28 mouse cellular contexts compared by ENCODE assay signal in the genomic region with DNA sequence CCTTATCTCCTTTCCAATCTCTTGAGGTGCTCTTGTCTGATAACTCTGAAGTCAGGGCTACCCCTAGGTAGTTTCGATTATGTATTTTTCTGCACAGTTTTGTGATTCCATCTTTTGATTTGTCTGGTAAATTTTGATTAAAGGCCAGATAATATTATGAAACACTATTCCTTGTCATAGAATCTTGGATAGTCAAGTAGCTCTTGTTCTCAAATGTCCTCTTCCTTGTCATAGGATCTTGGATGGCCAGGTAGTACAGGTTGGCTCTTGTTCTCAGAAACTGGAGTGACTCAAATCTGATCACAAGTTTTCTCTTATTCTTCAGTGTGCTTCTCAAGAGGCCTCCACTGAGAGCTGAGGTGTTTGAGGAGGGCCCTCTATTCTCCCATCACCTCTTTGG. TPM values are rescaled to one million over a fixed set of nuclear protein-coding genes. Genes with fewer than 3 reads are reported as not detected.
DNase-seq lines count a peak whose midpoint lies in the region; ATAC-seq and TF ChIP-seq lines count a peak whose summit lies in the region.
"Had no signal": no experiment of that assay in that cellular context is flagged by ENCODE, and none has a peak within 500 bp of the region (broad histone marks: within the 10 kb centered on the region; RNA-seq: fewer than 3 reads in every experiment).

No protein-coding gene starts in this region.

- DNase-seq in embryonic facial prominence, embryonic 14.5 days (ENCODE audit: low spot score): no peak
- DNase-seq in embryonic facial prominence, embryonic 10.5 days (ENCODE audit: low spot score): no peak
- DNase-seq in lung, embryonic 14.5 days: no peak
- no peak for DNase-seq in lung, postnatal 36 days
- DNase-seq in lung, postnatal 0 days (ENCODE audit: low spot score): peak; percentile 51
- DNase-seq in lung, postnatal 4 days: no peak
- no peak for DNase-seq in kidney, adult 11 months
- DNase-seq: adrenal gland, adult 8-10 months; adrenal gland, postnatal 25 days; cerebellum, adult 11-12 months; cerebellum, adult 8-10 months; cerebellum, postnatal 10 days; cerebellum, postnatal 36 days; embryo, embryonic 11 days; gastrocnemius, postnatal 25 days; heart, adult 2 months; heart, postnatal 14 days; heart, postnatal 4 days had no signal

- no peak for ATAC-seq in embryonic facial prominence, embryonic 14.5 days (ENCODE audit: low read depth)
- ATAC-seq in lung, embryonic 14.5 days (ENCODE audit: insufficient read depth): no peak
- no peak for ATAC-seq in lung, postnatal 0 days
- ATAC-seq in stomach, embryonic 16.5 days (ENCODE audit: insufficient read depth, low FRiP score): no peak
- ATAC-seq: activated CD4-positive, CD25-positive, alpha-beta regulatory T cell, adult 4 months; forebrain, embryonic 15.5 days had no signal

- H3K4me3 ChIP-seq in embryonic facial prominence, embryonic 14.5 days (ENCODE audit: low read depth, low read length): no peak overlapping the region
- no peak overlapping the region for H3K4me3 ChIP-seq in embryonic facial prominence, embryonic 10.5 days
- H3K4me3 ChIP-seq in lung, embryonic 14.5 days (ENCODE audit: low read depth, low read length): no peak overlapping the region
- no peak overlapping the region for H3K4me3 ChIP-seq in lung, postnatal 0 days (ENCODE audit: low read depth, low read length)
- H3K4me3 ChIP-seq in stomach, embryonic 16.5 days (replicated peaks; ENCODE audit: low read length): no peak overlapping the region
- H3K4me3 ChIP-seq: erythroblast, embryonic 14.5 days; forebrain, embryonic 12.5 days; forebrain, embryonic 15.5 days; heart, adult 2 months; heart, embryonic 10.5 days; heart, embryonic 13.5 days had no signal

- H3K27ac ChIP-seq in embryonic facial prominence, embryonic 14.5 days (replicated peaks; ENCODE audit: low read depth, low read length): 0 out of 2 replicates have a peak overlapping the region, but pooled peaks have one; percentile 28
- no peak overlapping the region for H3K27ac ChIP-seq in embryonic facial prominence, embryonic 10.5 days (replicated peaks)
- H3K27ac ChIP-seq in lung, embryonic 14.5 days (ENCODE audit: low read depth): 0 out of 2 replicates have a peak overlapping the region, but pooled peaks have one; percentile 16
- H3K27ac ChIP-seq in lung, postnatal 0 days (ENCODE audit: low read length): peak overlapping the region; percentile 55
- H3K27ac ChIP-seq in stomach, embryonic 16.5 days (ENCODE audit: low read length): 0 out of 2 replicates have a peak overlapping the region, but pooled peaks have one; percentile 8
- H3K27ac ChIP-seq: forebrain, embryonic 12.5 days; forebrain, embryonic 15.5 days; heart, adult 2 months; heart, embryonic 10.5 days; heart, embryonic 13.5 days; hindbrain, embryonic 14.5 days had no signal

- WGBS in embryonic facial prominence, embryonic 14.5 days: 89% methylated on average over 1 of the region's 1 CpGs
- WGBS in embryonic facial prominence, embryonic 10.5 days: 93% methylated on average over 1 of the region's 1 CpGs
- WGBS in lung, embryonic 14.5 days: 75% methylated on average over 1 of the region's 1 CpGs
- WGBS in lung, postnatal 0 days: 50% methylated on average over 1 of the region's 1 CpGs
- WGBS in stomach, embryonic 16.5 days: 87% methylated on average over 1 of the region's 1 CpGs

- H3K27me3 ChIP-seq in embryonic facial prominence, embryonic 14.5 days (replicated peaks; ENCODE audit: control insufficient read depth, insufficient read depth, low read length): no peaks in the 10 kb centered on the region
- no peaks in the 10 kb centered on the region for H3K27me3 ChIP-seq in embryonic facial prominence, embryonic 10.5 days (replicated peaks; ENCODE audit: low read depth, poor library complexity, severe bottlenecking)
- no peaks in the 10 kb centered on the region for H3K27me3 ChIP-seq in lung, embryonic 14.5 days (ENCODE audit: insufficient read depth, low read length)
- no peaks in the 10 kb centered on the region for H3K27me3 ChIP-seq in lung, postnatal 0 days (replicated peaks; ENCODE audit: insufficient read depth, low read length)
- no peaks in the 10 kb centered on the region for H3K27me3 ChIP-seq in stomach, embryonic 16.5 days (ENCODE audit: control insufficient read depth, insufficient read depth, low read length)
- H3K27me3 ChIP-seq: forebrain, embryonic 12.5 days; forebrain, embryonic 15.5 days; heart, embryonic 13.5 days had no signal

- H3K9ac ChIP-seq in embryonic facial prominence, embryonic 14.5 days (ENCODE audit: low read depth, low read length): no peak overlapping the region
- H3K9ac ChIP-seq in lung, embryonic 14.5 days: no peak overlapping the region
- no peak overlapping the region for H3K9ac ChIP-seq in lung, postnatal 0 days (replicated peaks; ENCODE audit: low read depth)
- no peak overlapping the region for H3K9ac ChIP-seq in stomach, embryonic 16.5 days (ENCODE audit: low read length)
- H3K9ac ChIP-seq: forebrain, embryonic 12.5 days; forebrain, embryonic 15.5 days; heart, embryonic 13.5 days; hindbrain, embryonic 14.5 days had no signal

- H3K36me3 ChIP-seq in embryonic facial prominence, embryonic 14.5 days (ENCODE audit: control insufficient read depth, insufficient read depth, low read length): no peaks in the 10 kb centered on the region
- no peaks in the 10 kb centered on the region for H3K36me3 ChIP-seq in embryonic facial prominence, embryonic 10.5 days (replicated peaks)
- H3K36me3 ChIP-seq in lung, embryonic 14.5 days (ENCODE audit: insufficient read depth): no peaks in the 10 kb centered on the region
- H3K36me3 ChIP-seq in lung, postnatal 0 days (ENCODE audit: insufficient read depth, low read length): no peaks in the 10 kb centered on the region
- H3K36me3 ChIP-seq in stomach, embryonic 16.5 days (ENCODE audit: control insufficient read depth, insufficient read depth, low read length): no peaks in the 10 kb centered on the region
- H3K36me3 ChIP-seq: forebrain, embryonic 12.5 days; forebrain, embryonic 15.5 days; heart, embryonic 10.5 days; heart, embryonic 13.5 days had no signal

- H3K4me1 ChIP-seq in embryonic facial prominence, embryonic 14.5 days (ENCODE audit: control insufficient read depth, insufficient read depth, low read length): peaks cover 28% of the 10 kb centered on the region
- H3K4me1 ChIP-seq in embryonic facial prominence, embryonic 10.5 days: peaks cover 36% of the 10 kb centered on the region
- H3K4me1 ChIP-seq in lung, embryonic 14.5 days (ENCODE audit: insufficient read depth): peaks cover 16% of the 10 kb centered on the region
- peaks cover 21% of the 10 kb centered on the region; the same call in 1 of the 2 replicates for H3K4me1 ChIP-seq in lung, postnatal 0 days (ENCODE audit: insufficient read depth, low read depth, low read length)
- H3K4me1 ChIP-seq in stomach, embryonic 16.5 days (ENCODE audit: control insufficient read depth, insufficient read depth, low read length): peaks cover 16% of the 10 kb centered on the region
- H3K4me1 ChIP-seq: forebrain, embryonic 15.5 days had no signal

- no peak overlapping the region for H3K4me2 ChIP-seq in embryonic facial prominence, embryonic 14.5 days (ENCODE audit: low read depth, low read length)
- H3K4me2 ChIP-seq in lung, embryonic 14.5 days: no peak overlapping the region
- H3K4me2 ChIP-seq in lung, postnatal 0 days (replicated peaks; ENCODE audit: low read depth, low read length): no peak overlapping the region
- no peak overlapping the region for H3K4me2 ChIP-seq in stomach, embryonic 16.5 days (ENCODE audit: low read depth, low read length)
- H3K4me2 ChIP-seq: forebrain, embryonic 12.5 days; forebrain, embryonic 15.5 days; heart, embryonic 13.5 days; hindbrain, embryonic 14.5 days had no signal

- TF ChIP-seq EP300 in lung, postnatal 0 days (IDR thresholded peaks at IDR 0.05): peak; percentile 73

- no peaks in the 10 kb centered on the region for H3K9me3 ChIP-seq in embryonic facial prominence, embryonic 14.5 days (ENCODE audit: control insufficient read depth, low read length)
- no peaks in the 10 kb centered on the region for H3K9me3 ChIP-seq in embryonic facial prominence, embryonic 10.5 days
- no peaks in the 10 kb centered on the region for H3K9me3 ChIP-seq in lung, embryonic 14.5 days (ENCODE audit: low read depth, low read length)
- H3K9me3 ChIP-seq in lung, postnatal 0 days (ENCODE audit: low read length): no peaks in the 10 kb centered on the region
- no peaks in the 10 kb centered on the region for H3K9me3 ChIP-seq in stomach, embryonic 16.5 days (replicated peaks; ENCODE audit: control insufficient read depth, low read length)
- H3K9me3 ChIP-seq: forebrain, embryonic 12.5 days; forebrain, embryonic 15.5 days; heart, embryonic 10.5 days; heart, embryonic 13.5 days had no signal

- TF ChIP-seq CTCF in lung, embryonic 14.5 days (IDR thresholded peaks at IDR 0.05; ENCODE audit: low read depth): no peak
- TF ChIP-seq CTCF in lung, postnatal 0 days (IDR thresholded peaks at IDR 0.05): no peak

RNA-seq across cellular contexts. Expression of a gene that starts 7.2 kb away (rescaled TPM):
- 243 TPM in 2 replicates for polyA plus RNA-seq in embryonic facial prominence, embryonic 14.5 days (2014; fragmentation: Nextera tagmentation; extraction: Ambion mirVana)
- polyA plus RNA-seq in embryonic facial prominence, embryonic 10.5 days (2016; fragmentation: Nextera tagmentation; extraction: Ambion mirVana): 6.5 and 11.8 TPM in 2 replicates
- polyA plus RNA-seq in lung, embryonic 14.5 days (2014; fragmentation: Nextera tagmentation; extraction: Ambion mirVana): 168 and 170 TPM in 2 replicates
- polyA plus RNA-seq in lung, postnatal 0 days (2015; fragmentation: Nextera tagmentation; extraction: Ambion mirVana): 242 and 272 TPM in 2 replicates
- polyA plus RNA-seq in stomach, embryonic 16.5 days (2015; fragmentation: Nextera tagmentation; extraction: Ambion mirVana): 263 and 287 TPM in 2 replicates
- polyA plus RNA-seq: erythroblast, embryonic 14.5 days had no signal

RNA-seq across cellular contexts. Expression of a gene that starts 55.2 kb away (rescaled TPM):
- polyA plus RNA-seq in embryonic facial prominence, embryonic 14.5 days (2014; fragmentation: Nextera tagmentation; extraction: Ambion mirVana): 0.11 TPM in 1 of 2 replicates, not detected in the other
- not detected in 2 replicates for polyA plus RNA-seq in embryonic facial prominence, embryonic 10.5 days (2016; fragmentation: Nextera tagmentation; extraction: Ambion mirVana)
- 0.12 TPM in 1 of 2 replicates, not detected in the other for polyA plus RNA-seq in lung, embryonic 14.5 days (2014; fragmentation: Nextera tagmentation; extraction: Ambion mirVana)
- polyA plus RNA-seq in lung, postnatal 0 days (2015; fragmentation: Nextera tagmentation; extraction: Ambion mirVana): 0.07 and 0.14 TPM in 2 replicates
- polyA plus RNA-seq in stomach, embryonic 16.5 days (2015; fragmentation: Nextera tagmentation; extraction: Ambion mirVana): 1.8 and 2.4 TPM in 2 replicates
- polyA plus RNA-seq: activated CD4-positive, CD25-positive, alpha-beta regulatory T cell, adult 4 months; embryonic facial prominence, embryonic 11.5 days; erythroblast, embryonic 14.5 days; forebrain, embryonic 12.5 days; forebrain, embryonic 15.5 days; heart, adult 2 months; hindbrain, embryonic 11.5 days; hindbrain, embryonic 14.5 days had no signal

Comparison
In these comparisons a context has a peak if more than half of its experiments do, and no peak if none do; other contexts are left out.
1. RNA of a gene that starts 7.2 kb away (polyA plus RNA-seq): 263 to 287 TPM in stomach, embryonic 16.5 days, 242 to 272 TPM in lung, postnatal 0 days, 243 TPM in embryonic facial prominence, embryonic 14.5 days and 168 to 170 TPM in lung, embryonic 14.5 days; 6.5 to 11.8 TPM in embryonic facial prominence, embryonic 10.5 days; every median in the first group is over 10 times any median in the second.